Mouse (Mus musculus) neural tube, embryonic 12.5 days (tissue): ENCODE measurements around the gene Cops4. TPM values are rescaled to one million over a fixed set of nuclear protein-coding genes. Genes with fewer than 3 reads are reported as not detected.

ENCODE experiments used
- ATAC-seq: fragments of 200-750 bp; cut with Nextera tagmentation; 2 replicates; pipeline ENCODE4 v1.8.0; 2017; ENCODE audit warnings: low read depth, mild to moderate bottlenecking, moderate TSS enrichment, moderate library complexity; ENCODE audit not compliant: low FRiP score
- H3K27ac ChIP-seq: fragments of 300-500 bp; sonication (generic); 2 replicates; pipeline ENCODE4 v1.5.1; 2016
- H3K27me3 ChIP-seq: fragments of 300-500 bp; sonication (generic); replicated peaks from 2 replicates; pipeline ENCODE4 v1.6.1; 2016; ENCODE audit warnings: mild to moderate bottlenecking
- H3K36me3 ChIP-seq: fragments of 300-500 bp; sonication (generic); 2 replicates; pipeline ENCODE4 v1.6.1; 2016; ENCODE audit warnings: mild to moderate bottlenecking
- H3K4me1 ChIP-seq: fragments of 300-500 bp; sonication (generic); 2 replicates; pipeline ENCODE4 v1.6.1; 2016
- H3K4me2 ChIP-seq: fragments of 300-500 bp; sonication (generic); replicated peaks from 2 replicates; pipeline ENCODE4 v1.6.1; 2016; ENCODE audit warnings: mild to moderate bottlenecking
- H3K4me3 ChIP-seq: fragments of 300-500 bp; sonication (generic); 2 replicates; pipeline ENCODE4 v1.5.1; 2016
- H3K9ac ChIP-seq: fragments of 300-500 bp; sonication (generic); 2 replicates; pipeline ENCODE4 v1.6.1; 2016; ENCODE audit warnings: mild to moderate bottlenecking
- H3K9me3 ChIP-seq: fragments of 300-500 bp; sonication (generic); 2 replicates; pipeline ENCODE4 v1.6.1; 2016; ENCODE audit warnings: mild to moderate bottlenecking
- WGBS: fragments of 180-500 bp; shearing (Covaris S2); methylation state at CpG from one replicate; pipeline ENCODE4 v1.1.7; 2016; 5-methylcytosine and 5-hydroxymethylcytosine counted together
- polyA plus RNA-seq: library from polyadenylated mRNA; unstranded; fragments of >200 nt; fragmentation: Nextera tagmentation; extraction: Ambion mirVana; gene quantifications from 2 replicates; pipeline ENCODE4 v1.2.1, GENCODE M21; 2016

Gene Cops4
- polyA plus RNA-seq, 1 experiment from 2014 or later: 197 TPM

DNA sequence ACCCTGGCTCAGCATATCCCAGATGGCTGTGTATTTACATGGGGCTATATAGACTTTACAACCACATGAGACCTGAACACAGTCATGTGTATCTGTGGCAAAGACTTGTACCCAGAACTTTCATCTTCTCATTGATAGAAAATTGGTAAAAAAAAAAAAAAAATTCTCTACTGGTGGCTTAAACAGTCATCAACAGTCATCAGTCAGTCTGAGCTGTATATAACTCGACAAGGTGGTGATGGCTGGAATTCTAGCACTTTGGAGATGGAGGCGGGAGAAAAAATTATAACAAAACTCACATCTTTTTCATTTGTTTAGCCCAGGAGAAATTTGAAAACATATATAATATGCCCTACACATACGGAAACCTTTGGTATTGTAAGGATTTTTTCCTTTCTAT, 50.7 kb downstream of the Cops4 start:
- H3K9me3 ChIP-seq: no peaks in the 10 kb centered on the region
- H3K36me3 ChIP-seq: no peaks in the 10 kb centered on the region
- H3K4me3 ChIP-seq: no peak overlapping the region
- no peak for ATAC-seq
- H3K27me3 ChIP-seq: no peaks in the 10 kb centered on the region
- WGBS: 93% methylated on average over 3 of the region's 3 CpGs
- no peak overlapping the region for H3K27ac ChIP-seq
- no peak overlapping the region for H3K4me2 ChIP-seq
- no peaks in the 10 kb centered on the region for H3K4me1 ChIP-seq
- H3K9ac ChIP-seq: no peak overlapping the region

DNA sequence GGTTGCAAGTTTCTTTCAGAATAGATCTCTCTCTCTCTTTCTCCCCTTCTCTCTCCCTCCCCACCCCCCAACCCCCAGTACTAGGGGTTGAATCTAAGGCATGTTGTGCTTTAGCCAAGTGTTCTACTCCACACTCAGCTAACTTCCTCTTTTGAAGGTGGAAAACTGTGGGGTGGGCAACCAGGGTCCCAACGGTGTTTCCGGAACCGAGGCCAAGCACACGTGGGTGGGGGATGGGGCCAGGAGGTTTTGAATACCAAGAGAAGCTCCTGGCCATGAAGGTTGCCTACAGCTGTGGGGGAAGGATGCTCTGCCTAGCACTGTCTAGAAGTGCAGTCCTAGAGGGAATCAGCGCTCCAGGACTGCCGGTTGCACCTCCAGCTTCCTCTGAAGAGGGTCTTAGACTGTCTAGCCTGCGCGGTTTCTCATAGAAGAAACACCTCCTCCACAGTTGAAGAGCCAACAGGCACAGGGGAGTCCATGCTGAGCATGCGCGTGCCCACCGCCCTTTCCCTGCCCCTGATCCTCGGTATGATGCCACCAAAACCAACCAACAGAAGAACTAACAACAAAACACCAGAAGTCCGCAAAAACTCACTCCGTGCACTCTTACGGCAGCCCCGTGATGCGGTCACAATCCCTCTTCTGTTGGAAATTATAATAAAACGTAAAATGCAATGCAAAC, 51.3 kb downstream of the Cops4 start:
- WGBS: 80% methylated on average over 18 of the region's 18 CpGs
- no peak for ATAC-seq
- H3K9ac ChIP-seq: no peak overlapping the region

GRCm38 (mm10) chr5:100569997-100570595, 52.0 kb downstream of the Cops4 start:
- no peak for ATAC-seq
- Histone ChIP-seq H3K36me3 (no peaks in the 10 kb centered on the region), H3K27me3 (no peaks in the 10 kb centered on the region), H3K4me3 (no peak overlapping the region), H3K9me3 (no peaks in the 10 kb centered on the region), H3K27ac (no peak overlapping the region), H3K9ac (no peak overlapping the region), H3K4me2 (no peak overlapping the region), H3K4me1 (no peaks in the 10 kb centered on the region)
- 84% methylated on average over 13 of the region's 13 CpGs for WGBS

More for the DNA sequence above, 51.3 kb downstream of the Cops4 start:
- Histone ChIP-seq H3K36me3 (no peaks in the 10 kb centered on the region), H3K9me3 (no peaks in the 10 kb centered on the region), H3K4me1 (no peaks in the 10 kb centered on the region), H3K4me3 (no peak overlapping the region), H3K4me2 (no peak overlapping the region), H3K27me3 (no peaks in the 10 kb centered on the region), H3K27ac (no peak overlapping the region)

DNA sequence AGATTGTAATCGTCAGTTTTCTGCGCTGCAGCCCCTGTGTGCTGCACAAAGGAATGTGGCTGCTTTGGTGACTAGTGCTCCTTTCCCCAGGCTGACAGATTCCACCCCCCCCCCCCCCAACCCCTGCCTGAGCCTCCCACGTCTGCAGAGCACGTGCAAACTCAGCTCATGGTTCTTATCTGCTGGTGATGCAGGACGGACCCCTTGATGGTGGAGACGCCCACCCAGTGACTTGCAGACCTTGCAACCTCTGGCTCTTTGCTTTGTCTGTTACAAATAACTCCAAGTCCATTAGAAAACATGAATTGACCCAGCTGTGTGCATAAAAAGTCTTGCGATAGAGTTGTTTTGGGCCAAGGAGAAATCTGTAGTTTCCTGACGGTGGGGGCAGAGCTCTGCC, 52.6 kb downstream of the Cops4 start:
- no peaks in the 10 kb centered on the region for H3K4me1 ChIP-seq
- H3K27me3 ChIP-seq: no peaks in the 10 kb centered on the region
- H3K4me2 ChIP-seq: no peak overlapping the region
- WGBS: 48% methylated on average over 8 of the region's 8 CpGs
- no peak overlapping the region for H3K27ac ChIP-seq
- no peaks in the 10 kb centered on the region for H3K36me3 ChIP-seq
- no peak overlapping the region for H3K9ac ChIP-seq
- no peak for ATAC-seq
- no peaks in the 10 kb centered on the region for H3K9me3 ChIP-seq
- no peak overlapping the region for H3K4me3 ChIP-seq

- no peaks in the 10 kb centered on the region for H3K27me3 ChIP-seq
- ATAC-seq: no peak
- WGBS: 38% methylated on average over 7 of the region's 7 CpGs
- no peaks in the 10 kb centered on the region for H3K4me1 ChIP-seq
- no peak within 1 kb of the TSS for H3K4me2 ChIP-seq
- no peak within 1 kb of the TSS for H3K27ac ChIP-seq
- H3K36me3 ChIP-seq: no peaks in the 10 kb centered on the region
- no peak within 1 kb of the TSS for H3K4me3 ChIP-seq
- H3K9me3 ChIP-seq: no peaks in the 10 kb centered on the region
- H3K9ac ChIP-seq: no peak within 1 kb of the TSS
Measured at GRCm38 (mm10) chr5:100572069-100572468, 54.0 kb downstream of the Cops4 start, which contains the start of gene Plac8. Gene Plac8, minus strand, starts transcription at chr5:100572245.

DNA sequence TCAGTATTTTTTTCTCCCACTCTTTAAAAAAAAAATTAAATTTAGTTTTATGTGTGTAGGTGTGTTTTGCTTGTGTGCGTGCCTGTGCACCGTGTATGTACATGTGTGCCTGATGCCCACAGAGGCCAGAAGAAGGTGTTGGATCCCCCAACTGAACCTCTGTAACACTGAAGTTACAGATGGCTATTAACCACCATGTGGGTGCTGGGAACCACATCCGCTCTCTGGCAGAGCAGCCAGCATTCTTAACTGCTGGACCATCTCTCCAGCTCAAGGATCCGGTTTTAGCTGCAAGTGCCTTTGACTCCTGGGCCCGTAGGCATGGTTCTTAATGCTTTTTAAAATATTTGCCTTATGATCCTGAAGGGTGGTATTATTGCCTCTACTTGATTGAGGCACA, 55.1 kb downstream of the Cops4 start:
- Histone ChIP-seq H3K4me3 (no peak overlapping the region), H3K27me3 (no peaks in the 10 kb centered on the region), H3K36me3 (no peaks in the 10 kb centered on the region), H3K9ac (no peak overlapping the region), H3K4me1 (no peaks in the 10 kb centered on the region), H3K9me3 (no peaks in the 10 kb centered on the region), H3K4me2 (no peak overlapping the region), H3K27ac (no peak overlapping the region)
- no peak for ATAC-seq
- WGBS: 88% methylated on average over 5 of the region's 5 CpGs

- Histone ChIP-seq H3K36me3 (no peaks in the 10 kb centered on the region), H3K4me1 (no peaks in the 10 kb centered on the region), H3K4me3 (no peak overlapping the region), H3K4me2 (no peak overlapping the region), H3K9me3 (no peaks in the 10 kb centered on the region), H3K27me3 (no peaks in the 10 kb centered on the region), H3K9ac (no peak overlapping the region), H3K27ac (no peak overlapping the region)
- no peak for ATAC-seq
- WGBS: 65% methylated on average over 1 of the region's 1 CpGs
Measured at GRCm38 (mm10) chr5:100574771-100575170, 56.7 kb downstream of the Cops4 start.

DNA sequence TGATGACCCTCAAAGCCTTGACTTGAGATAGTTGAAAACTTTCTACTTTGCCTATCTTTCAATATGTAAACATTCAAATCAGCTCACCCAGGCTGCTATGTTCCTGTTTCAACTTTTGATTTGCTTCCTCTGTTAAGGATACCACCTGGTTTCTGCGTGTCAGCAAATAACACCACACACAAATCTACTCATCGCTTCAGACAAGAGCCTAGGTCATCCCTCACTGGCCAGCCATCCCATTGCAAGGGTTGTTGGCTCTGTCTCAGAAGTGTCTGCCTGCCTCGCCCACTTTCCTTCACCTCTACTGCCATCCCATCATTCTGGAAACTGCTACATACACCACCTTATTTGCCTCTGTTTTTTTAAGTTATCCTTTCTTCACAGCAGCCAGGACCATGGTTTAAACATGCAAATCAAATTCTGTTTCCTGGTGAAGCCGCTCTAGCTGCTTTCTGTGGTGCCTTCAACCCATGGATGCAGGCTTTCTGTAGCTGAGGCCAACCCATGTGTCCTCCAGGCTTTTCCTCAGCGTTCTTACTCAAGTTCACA, 60.8 kb downstream of the Cops4 start:
- Histone ChIP-seq H3K4me2 (no peak overlapping the region), H3K9ac (no peak overlapping the region), H3K36me3 (no peaks in the 10 kb centered on the region), H3K4me1 (no peaks in the 10 kb centered on the region), H3K27ac (no peak overlapping the region), H3K4me3 (no peak overlapping the region), H3K27me3 (no peaks in the 10 kb centered on the region), H3K9me3 (no peaks in the 10 kb centered on the region)
- ATAC-seq: no peak
- 86% methylated on average over 5 of the region's 5 CpGs for whole genome bisulfite sequencing

- WGBS: 73% methylated on average over 11 of the region's 11 CpGs
- H3K36me3 ChIP-seq: no peaks in the 10 kb centered on the region
- H3K4me3 ChIP-seq: no peak overlapping the region
- H3K4me1 ChIP-seq: no peaks in the 10 kb centered on the region
- H3K9ac ChIP-seq: no peak overlapping the region
- H3K4me2 ChIP-seq: no peak overlapping the region
- no peaks in the 10 kb centered on the region for H3K9me3 ChIP-seq
- no peak for ATAC-seq
- no peaks in the 10 kb centered on the region for H3K27me3 ChIP-seq
- no peak overlapping the region for H3K27ac ChIP-seq
Measured at GRCm38 (mm10) chr5:100581622-100582434, 63.7 kb downstream of the Cops4 start.

DNA sequence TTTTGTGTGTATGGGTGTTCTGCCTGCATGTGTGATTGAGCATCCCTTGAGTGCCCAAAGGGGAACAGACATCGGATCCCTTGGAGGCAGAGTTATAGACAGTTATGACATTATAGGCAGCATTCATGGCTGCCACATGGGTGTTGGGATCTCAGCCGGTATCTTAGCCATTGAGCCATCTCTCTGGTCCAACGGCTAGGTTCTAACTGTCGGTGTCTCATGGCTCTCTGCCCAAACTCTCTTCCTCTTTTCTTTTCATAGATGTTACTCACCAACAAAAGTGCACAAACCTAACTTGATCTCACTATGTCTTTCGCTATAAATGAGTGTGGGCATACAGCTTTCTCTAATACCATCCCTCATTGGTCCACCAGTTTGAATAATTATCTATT, 64.3 kb downstream of the Cops4 start:
- 97% methylated on average over 5 of the region's 5 CpGs for WGBS
- ATAC-seq: no peak
- H3K4me3 ChIP-seq: no peak overlapping the region
- H3K4me1 ChIP-seq: no peaks in the 10 kb centered on the region
- H3K4me2 ChIP-seq: no peak overlapping the region
- no peaks in the 10 kb centered on the region for H3K36me3 ChIP-seq
- no peaks in the 10 kb centered on the region for H3K9me3 ChIP-seq
- no peaks in the 10 kb centered on the region for H3K27me3 ChIP-seq
- H3K27ac ChIP-seq: no peak overlapping the region
- no peak overlapping the region for H3K9ac ChIP-seq

DNA sequence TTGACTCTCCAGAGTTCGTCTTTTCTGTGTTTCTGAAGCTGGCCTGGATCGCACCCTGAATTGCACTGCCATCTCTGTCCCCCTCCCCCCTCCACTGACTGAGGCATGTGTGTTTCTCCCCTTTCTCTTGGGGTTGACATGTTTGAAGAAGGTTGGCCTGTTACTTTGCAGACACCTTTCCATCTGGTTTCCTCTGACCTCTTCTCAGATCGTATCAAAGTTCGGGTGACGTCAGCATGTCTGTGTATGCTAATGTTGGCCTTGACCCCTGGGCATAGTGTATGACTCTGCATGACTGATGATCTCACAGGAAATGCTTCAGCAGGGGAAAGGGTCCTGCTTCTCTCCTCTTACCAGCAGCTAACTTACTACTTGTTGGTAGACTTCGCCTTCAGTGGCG, 65.0 kb downstream of the Cops4 start:
- no peaks in the 10 kb centered on the region for H3K4me1 ChIP-seq
- no peak overlapping the region for H3K4me3 ChIP-seq
- 93% methylated on average over 7 of the region's 7 CpGs for WGBS

GRCm38 (mm10) chr5:100585206-100585644, 67.1 kb downstream of the Cops4 start:
- no peaks in the 10 kb centered on the region for H3K4me1 ChIP-seq
- no peaks in the 10 kb centered on the region for H3K9me3 ChIP-seq
- no peak overlapping the region for H3K4me2 ChIP-seq
- no peak overlapping the region for H3K4me3 ChIP-seq
- H3K27ac ChIP-seq: no peak overlapping the region
- no peak overlapping the region for H3K9ac ChIP-seq
- H3K36me3 ChIP-seq: no peaks in the 10 kb centered on the region
- H3K27me3 ChIP-seq: no peaks in the 10 kb centered on the region
- ATAC-seq: no peak
- 91% methylated on average over 8 of the region's 8 CpGs for WGBS

More for the DNA sequence above, 65.0 kb downstream of the Cops4 start:
- H3K9me3 ChIP-seq: no peaks in the 10 kb centered on the region
- H3K9ac ChIP-seq: no peak overlapping the region
- no peaks in the 10 kb centered on the region for H3K27me3 ChIP-seq
- no peak for ATAC-seq
- H3K27ac ChIP-seq: no peak overlapping the region
- H3K36me3 ChIP-seq: no peaks in the 10 kb centered on the region
- no peak overlapping the region for H3K4me2 ChIP-seq
